Mouse (Mus musculus) kidney, postnatal 4 days (tissue): ENCODE data around the gene Rhbdf1.

ENCODE experiments used
- DNase-seq, 2 experiments: peaks; one replicate each; pipeline ENCODE4 v3.0.0; 2021; ENCODE audit warnings: mixed read lengths in 2 of 2

Rhbdf1 gene

DNA sequence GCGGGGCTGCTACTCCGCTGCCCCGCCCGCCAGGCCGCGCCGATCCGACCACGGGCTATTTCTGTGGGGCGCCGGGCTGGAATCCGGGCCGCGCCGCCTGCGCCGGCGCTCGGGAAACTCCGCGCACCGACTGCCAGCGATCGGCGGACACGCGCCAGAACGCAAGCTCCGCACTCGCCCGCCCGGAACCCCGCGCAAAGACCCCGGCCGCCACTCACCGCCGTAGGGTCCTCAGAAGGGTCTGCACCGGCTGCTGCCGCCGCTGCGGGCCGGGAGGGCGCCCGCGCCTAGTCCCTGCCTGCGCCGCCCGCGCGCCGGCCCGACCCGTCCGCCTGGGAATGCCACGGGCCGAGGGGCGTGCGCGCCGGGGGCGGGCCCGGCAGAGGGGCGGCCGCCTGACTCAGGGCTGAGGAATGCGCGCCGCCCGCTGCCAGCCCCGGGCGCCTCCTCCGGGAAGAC lies at the start of gene Rhbdf1:
Rhbdf1 (minus strand) TSS at position 350 of the 459 bp plus-strand sequence.
- DNase-seq = peak; percentile 81 to 89

DNA sequence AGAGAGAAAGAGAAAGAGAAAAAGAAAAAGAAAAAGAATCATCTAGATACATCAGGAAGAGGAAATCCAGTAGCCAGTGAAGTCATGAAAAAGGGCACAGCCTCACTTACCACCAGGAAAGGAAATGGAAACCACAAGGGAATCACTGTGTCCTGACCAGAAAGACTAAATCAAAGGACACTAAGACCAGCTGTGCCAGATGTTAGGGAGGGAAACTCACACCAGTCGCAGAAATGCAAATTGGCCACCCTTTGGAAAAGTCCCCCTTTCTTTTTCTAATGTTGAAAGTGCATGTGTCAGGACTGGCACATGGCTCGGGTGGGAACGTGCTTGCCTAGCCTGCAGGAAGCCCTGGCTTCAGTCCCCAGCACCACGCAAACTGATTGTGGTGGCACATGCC lies 49.1 kb upstream of the Rhbdf1 start:
- DNase-seq = no peak

DNA sequence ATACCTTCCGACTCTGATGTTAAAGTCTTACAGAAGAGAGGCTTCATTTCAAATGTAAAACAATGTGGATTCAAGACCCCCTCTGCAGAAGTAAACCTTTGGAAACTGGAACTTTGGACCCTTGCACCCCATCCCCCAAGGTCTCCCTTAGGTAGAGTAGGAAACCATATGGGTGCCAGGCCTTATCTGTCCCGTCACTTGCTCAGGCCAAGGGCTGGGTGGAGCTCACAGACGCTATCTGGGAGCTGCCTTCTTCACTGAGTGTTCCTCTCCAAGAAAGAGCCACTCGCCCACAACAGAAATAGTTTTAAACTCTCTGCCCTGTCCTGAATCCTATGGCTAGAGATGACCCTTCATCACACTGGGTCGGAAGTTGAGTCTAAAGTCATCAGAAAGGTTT lies 46.9 kb upstream of the Rhbdf1 start:
- no peak for DNase-seq

DNA sequence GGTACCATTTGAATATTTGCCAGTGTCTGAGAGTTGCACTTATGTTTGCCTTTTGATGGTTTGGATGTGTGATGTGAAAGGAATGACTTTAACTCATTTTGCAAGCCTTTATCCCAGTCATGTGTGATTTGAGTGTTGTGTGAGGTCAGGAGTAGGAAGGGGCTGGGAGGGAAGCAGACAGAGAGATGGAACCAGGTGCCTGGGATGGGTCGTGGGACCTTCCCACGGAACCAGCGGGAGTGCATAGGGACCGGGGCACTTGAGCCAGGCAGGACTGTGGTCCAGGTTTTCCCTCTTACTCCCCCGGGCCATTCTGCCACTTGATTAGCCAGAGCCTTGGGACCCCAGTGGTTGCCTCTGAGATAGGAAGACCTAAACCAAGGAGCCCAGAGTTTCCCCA lies 45.9 kb upstream of the Rhbdf1 start:
- peak in 1 of 2 experiments; percentile 31 for DNase-seq

DNA sequence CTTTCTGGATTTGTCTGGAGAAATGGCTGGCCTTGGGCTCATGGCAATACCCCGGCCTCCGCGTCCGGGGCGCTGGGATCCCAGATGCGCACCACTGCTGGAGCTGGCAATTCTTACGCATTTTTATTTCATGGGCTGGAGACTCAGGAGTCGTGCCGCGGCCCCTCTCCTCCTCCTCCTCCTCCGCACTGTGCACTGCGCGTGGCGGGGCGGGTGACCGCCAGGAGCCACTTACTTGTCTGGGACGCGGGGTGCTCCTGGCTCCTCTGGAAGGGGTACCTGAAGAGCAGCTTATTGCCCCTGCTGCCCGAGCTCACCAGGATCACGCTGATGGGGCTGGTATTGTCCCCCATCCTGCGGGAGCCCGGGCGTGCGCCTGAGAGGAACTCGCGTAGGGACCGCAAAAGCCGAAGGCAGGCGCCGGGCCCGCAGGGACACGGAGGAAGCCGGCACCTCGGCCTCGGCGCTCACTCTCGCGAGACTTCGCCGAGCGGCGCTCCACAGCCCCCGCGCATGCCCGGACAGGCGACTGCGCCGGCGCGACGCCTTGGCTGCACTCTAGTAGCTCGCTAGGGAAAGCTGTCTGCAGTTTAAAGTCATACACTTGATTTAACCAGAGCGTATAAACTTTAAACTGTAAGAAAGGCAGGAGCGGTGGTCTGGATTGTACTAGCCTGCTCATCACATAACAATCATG lies 45.2 kb upstream of the Rhbdf1 start, which contains the start of gene Nprl3:
Nprl3 (minus strand) TSS at position 520 of the 697 bp plus-strand sequence.
- DNase-seq = peak; percentile 97 to 99

DNA sequence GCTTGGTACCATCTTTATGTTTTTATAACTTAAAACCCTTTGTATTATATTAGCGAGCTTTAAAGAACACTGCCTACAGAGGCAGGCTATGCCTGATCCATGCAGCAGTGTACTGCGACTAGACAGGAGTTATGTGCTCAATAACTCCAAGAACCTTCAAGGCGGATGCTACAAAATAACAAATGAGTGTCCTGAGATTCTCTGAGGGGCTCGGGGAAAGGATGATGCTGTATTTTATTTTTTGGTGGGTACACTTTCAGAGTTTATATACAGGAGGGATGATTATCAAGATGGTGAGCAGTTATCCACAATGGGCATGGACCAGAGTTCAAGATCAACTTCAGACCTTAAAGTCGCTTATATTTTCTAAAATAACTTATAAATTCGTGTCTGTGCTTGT lies 44.7 kb upstream of the Rhbdf1 start:
- DNase-seq = no peak

DNA sequence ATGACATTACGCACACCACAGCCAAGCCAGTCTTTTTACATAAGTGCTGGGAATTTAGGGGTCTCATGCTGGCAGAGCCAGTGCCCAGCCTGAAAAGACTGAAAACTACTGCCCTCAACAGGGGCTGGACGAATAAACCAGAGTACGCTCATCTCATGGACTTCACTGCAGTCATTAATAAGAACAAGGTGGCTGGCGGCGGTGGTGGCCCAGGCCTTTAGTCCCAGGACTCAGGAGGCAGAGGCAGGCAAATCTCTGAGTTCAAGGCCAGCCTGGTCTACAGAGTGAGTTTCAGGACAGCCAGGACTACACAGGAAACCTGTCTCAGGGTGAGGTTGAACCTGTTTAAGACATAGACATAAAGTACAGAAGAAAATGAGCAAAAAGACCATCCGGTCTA lies 44.1 kb upstream of the Rhbdf1 start:
- DNase-seq = no peak

DNA sequence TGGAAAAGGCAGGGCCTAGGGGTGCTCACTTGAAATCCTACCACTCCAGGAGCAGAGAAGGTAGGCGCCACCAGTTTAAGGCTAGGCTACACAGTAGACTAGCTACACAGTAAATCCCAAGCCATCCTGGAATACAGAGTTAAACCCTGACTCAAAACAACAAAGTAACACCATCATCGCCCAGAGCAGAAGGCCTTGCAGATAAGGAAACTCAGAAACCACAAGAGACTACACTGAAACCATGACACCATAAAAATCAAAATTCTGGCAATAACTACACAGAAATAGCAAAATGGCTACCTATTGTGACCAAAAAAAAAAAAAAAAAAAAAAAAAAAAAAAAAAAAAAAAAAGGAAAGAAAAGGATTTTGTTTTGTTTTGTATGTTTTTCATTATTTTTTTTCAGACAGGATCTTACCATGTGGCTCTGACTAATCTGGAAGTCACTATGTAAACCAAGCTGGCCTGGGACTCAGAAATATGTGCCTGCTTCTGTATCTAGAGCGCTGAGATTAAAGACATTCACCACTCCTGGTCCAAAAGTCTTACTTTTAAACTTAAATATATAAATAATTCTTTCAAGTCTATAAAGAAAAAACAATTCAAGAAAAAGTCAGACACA lies 43.1 kb upstream of the Rhbdf1 start:
- DNase-seq = no peak

DNA sequence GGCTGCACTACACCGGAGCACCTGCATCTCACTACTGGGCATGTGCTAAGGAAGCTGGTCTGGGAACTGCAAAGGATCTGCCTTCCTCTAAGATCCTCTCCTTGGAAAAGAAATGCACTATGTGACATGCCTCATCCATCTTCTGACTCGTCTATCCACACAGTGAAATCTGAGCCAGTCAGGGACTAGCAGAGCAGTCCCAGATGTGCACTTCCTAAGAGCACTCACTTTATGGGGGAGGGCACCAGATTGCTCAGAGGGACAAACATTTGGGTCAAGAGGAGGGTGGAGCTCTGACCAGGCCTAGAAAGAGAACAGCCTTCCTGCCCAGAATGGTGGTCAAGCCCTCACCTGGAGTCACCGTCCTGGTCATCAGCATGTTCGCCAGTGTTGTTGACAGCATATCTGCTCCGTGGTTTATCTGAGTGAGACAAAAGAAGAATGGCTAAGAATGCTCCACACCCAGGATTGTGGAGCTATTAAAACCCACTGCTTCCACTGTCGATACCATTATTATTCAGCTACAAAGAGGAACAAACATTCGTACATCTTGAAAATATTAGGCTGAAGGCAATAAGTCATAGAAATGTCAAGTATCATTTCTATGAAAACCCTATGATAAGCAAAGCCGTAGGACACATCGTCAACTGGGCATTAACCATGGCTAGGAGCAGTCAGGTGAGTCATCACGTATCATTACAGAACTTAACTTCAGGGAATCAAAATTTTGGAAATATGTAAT lies 40.7 kb upstream of the Rhbdf1 start:
- no peak for DNase-seq

DNA sequence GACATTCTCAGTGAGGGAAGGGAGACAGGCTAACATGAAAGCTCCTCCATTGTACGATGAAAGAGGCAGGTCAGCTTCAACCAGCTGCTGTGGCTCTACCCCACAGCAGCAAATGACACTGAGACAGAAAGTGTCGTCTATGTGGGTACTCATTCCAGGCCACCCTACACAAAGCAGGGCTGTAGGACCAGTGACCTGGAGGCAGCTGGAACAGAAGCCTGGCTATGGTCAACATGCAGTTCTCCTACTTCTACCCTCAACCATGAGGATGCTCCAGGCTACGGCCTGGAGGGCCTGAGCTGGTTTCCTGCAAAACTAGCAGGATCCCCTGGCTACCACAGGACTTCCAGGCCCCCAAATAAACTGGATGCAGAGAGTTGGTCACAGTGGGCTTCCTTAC lies 34.5 kb upstream of the Rhbdf1 start:
- DNase-seq = no peak

DNA sequence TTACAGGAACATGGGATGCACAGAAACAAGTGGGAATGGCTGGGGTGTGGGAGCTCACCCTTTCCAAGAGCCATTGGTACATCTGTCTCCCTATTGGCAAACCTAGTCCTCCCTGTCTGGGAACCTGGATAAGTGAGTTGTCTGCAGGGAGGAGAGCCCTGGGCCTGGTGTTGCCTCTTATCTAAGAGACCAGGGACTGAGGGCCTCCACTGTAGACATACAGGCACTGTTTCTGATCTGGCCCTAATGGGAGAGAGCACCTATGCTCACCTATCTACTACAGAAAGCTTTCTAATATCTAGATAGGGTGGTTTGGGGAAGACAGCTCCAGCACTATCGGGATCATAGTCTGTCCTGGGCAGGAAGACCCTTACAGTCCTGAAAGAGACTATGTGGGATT lies 34.0 kb upstream of the Rhbdf1 start:
- DNase-seq = no peak

DNA sequence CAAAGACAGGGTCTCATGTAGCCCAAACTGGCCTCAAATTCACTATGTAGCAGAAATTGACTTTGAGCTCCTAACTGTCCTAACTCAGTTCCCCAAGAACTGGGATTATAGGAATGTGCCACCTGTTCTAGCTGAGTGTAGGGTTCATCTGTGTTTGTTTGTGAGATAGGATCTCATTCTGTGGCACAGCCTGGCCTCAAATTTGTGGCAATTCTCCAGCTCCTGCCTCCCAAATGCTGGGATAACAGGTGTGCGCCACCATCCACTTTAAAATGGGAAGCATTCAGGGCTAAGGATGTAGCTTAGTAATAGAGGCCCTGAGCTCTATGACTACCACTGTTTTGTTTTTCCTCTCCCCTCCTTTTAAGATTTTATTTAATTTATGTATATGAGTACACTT lies 31.0 kb upstream of the Rhbdf1 start:
- no peak for DNase-seq

DNA sequence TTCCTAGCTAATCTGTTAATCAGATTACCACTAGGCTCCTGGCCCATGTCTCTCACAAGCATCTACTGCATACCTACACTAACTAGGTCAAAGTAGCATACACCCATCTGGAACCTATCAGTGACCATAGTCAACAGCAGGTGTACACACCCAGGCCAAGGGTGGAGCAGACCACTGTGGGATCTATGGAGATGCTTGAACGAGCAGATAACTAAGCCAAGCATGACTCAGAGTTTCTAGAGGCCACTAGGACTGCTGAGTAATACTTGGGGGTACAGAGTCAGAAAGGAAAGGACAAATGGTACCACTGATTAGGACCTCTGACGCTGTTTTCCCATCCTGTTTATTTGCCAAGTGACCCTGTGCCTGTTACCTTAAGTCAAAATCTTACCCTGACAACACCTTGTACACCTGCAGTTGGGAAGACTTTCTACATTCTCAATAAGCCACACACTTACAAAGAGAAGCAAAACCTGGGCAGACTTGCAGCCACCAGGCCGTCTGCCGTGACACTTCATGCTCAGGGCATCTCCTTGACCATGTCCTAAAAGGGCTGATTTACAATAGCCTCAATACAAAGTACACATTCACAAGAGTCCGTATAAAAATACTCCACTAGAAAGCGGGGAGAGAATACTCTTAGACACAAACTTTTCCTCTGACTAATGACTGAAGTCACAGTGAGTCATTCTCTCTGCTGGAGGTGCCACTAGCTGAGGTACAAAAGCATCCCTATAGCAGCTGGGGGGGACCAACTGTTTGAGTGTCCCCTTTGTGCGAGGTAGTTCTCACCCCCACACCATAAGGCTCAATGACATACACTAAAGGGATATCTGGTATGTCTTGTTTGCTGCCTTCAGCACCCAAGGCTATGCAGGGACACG lies 29.0 kb upstream of the Rhbdf1 start:
- DNase-seq = no peak

DNA sequence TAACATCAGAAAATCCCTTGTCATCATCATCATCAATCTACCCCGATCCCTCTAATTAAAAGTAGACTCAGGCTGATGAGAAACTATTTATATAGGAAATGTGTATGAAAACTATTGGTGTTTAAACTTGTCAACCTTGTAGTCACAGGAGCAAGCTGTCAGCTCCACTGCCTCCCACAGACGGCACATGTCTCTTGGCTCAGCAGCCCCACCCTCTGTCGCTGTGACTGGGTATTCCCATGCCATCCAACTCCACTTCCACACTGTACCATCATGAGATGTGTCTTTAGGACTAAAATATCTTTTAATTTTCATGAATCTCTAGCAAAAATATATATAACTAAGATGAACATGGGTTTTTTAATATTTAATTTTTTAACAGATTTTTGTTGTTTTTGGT lies 26.2 kb upstream of the Rhbdf1 start:
- no peak for DNase-seq

DNA sequence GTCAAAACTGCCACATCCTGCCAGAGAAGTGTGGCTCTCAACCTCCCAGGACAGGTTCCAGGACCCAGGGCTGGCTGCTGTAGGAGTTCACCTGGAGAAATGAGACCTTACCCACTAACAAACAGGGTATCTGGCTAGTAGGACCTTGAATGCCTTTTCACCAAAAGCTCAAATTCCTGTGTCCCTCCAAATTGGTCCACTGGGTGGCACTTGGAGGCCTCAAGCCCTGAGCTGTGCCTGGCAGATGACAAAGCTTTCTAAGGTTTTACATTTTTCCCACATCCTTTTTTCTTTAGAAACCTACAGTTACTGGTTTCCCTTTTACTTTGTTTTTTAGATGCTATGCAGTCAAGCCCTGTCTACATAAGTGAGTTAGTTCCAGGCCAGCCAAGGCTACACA lies 25.0 kb upstream of the Rhbdf1 start:
- DNase-seq = no peak

DNA sequence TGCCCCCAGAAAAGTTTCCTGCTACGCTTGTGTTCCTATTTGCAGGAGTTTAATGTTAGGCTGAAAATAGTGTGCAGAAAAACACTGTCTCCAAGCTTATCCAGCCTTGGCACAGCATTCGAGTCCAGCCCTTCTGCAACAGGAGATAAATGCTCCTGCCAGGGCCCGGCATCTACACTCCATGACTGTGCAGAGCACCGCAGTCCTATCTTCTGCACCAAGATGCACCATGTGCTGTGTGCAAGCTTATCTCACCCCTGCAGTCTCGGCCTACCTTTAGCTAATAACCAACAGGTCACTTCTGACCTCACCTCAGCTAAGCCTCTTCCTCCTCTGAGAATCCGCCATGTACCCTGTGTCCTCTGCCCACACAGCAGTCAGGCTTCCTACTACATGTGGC lies 23.5 kb upstream of the Rhbdf1 start:
- no peak for DNase-seq

DNA sequence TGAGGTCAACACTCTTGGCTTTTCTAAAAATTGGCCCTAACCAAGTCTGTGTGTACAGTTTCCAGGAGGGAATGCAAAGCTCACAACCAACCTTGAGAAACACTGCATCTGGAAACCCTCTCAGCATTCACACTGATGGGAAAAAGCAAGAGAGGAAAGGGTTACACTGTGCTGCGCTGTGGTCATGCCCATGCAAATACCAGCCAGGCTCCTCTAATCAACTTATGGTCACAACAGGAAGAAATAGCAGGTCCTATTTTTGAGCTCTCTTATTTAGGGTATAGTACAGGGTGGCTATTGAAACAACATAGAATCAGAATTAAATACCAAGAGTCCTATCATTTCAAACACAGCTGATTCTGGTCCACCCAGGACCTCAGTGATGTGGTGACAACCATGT lies 22.5 kb upstream of the Rhbdf1 start:
- DNase-seq = no peak

DNA sequence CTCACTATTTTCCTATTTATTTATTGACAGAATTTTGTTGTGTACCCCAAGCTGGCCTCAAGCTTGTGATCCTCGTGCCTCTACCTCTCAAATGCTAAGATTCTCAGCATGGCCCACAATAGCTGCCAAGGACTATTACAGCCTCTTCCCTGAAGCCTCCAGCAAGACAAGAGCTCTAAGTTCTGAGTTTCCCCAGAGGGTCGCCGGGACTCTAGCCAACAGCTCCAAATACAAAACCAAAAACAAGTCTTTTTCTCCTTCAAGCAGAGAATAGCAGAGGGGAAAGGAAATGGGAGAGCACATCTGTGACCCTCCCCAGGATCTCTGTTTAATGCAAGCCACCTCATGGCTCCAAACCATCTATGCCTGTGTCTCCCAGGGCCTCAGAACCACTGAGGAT lies 22.0 kb upstream of the Rhbdf1 start:
- DNase-seq = peak; percentile 66 to 67

DNA sequence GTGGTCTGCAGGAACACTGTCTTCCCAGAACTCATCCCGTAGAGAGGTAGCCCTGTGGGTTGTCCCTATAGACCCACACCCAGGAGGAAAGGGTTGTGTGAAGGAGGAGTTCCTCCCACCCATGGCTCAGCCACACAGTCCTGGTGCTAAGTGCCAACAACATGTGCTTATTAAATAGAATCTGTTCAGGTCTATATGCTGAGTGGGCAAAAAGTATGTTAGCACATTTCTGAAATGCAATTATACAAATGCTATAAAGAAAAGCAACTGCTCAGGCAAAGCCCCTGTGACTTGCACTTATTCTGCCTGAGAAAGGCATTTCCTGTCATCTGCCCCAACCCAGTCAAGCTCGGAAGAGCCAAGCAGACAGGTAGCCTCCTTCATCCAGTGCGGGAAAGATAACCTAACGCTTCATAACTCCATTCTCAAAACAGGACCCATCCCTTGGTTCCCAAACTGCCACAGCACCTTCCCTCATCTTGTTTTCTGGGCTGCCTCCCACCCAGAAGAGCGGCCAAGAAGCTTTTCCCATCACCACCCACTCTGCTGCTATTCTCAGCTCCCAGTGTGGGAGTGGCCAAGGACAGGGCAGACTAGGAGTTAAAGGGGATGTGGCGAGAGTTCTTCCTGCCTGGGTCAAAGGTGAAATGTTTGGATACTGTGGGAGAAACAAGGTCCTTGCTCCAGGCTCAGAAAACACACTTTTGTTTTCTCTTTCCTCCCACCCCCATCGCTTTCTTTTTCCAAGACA lies 21.3 kb upstream of the Rhbdf1 start:
- peak; percentile 53 to 66 for DNase-seq

DNA sequence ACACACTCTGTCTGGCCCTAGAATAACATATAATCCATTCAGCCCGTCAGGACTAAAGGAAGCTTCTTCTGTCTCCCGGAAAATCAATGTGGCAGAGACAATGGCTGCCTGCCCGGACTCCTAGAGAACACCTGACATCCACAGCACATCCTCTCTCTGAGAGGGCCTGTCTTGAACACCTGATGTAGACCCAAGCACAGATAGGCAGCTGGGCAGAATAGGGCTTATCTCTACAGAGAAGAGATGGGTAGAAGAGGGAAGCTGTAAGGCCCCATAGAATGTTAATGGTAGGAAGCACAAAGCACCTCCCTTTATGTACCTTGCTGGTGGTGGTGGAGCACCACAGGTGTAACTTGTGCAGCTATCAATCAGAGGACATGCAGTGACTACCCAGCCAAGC lies 20.1 kb upstream of the Rhbdf1 start:
- no peak for DNase-seq

DNA sequence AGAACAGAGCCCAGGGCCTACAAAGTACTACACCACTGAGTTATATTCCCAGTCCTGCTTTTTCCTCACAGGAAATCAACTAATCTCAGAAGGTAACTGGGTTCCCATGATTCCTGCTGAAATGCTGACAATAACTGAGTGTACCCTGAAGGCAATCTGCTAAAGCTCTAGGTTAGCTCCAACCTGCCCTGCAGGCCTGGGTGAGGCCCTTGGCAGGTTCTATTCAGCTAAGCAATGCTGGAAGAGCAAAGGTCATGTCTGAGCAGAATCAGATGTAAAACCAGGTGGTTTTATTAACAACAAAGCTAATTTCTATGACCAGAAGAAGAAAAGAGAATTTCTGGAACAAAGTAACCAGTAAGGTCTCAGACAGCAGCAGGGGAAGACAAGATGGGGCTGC lies 19.3 kb upstream of the Rhbdf1 start:
- no peak for DNase-seq
